Mouse (Mus musculus) mature B cell (primary cell): ENCODE data around the gene Lrsam1.

ENCODE experiments used
- in situ Hi-C: fragments of 300-500 bp; cut with MboI; formaldehyde crosslinking; loops from 2 replicates; pipeline ENCODE4 v1.14.3; 2019

The Lrsam1 gene

DNA sequence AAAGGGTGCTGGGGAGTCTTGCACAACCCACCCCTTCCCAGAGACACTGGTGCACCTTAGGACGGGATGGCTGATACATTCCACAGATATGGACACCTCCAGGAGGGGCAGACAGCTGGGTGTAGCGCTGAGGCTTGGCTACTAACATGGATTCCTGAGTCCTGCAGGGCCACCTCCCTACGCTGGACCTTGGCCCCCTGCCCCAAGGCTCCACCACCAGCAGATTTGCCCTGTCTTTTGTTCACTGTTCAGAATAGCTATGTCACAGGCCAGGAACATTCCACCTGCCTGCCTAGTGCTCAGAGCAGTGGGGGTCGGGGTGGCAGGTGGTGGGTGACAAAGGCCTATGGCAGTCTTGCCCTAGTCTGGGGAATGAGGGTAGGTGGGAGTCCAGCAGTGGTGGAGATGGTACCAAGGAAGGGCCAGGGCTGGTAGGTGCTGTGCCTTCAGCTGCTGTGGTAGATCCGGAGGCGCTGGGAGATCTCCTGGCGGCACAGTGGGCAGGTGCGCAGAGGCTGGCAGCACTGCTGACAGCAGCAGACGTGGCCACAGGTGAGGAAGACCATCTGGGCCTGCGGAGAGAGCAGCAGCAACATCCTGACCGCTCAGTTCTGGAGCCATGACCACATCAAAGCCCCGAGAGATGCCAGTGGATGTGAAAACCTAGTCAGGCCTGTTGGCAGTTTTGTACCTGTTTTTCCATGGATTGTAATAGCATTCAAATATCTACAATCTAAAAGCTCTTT lies 34.9 kb downstream of the Lrsam1 start:
- in situ Hi-C loops, result no loop called here

DNA sequence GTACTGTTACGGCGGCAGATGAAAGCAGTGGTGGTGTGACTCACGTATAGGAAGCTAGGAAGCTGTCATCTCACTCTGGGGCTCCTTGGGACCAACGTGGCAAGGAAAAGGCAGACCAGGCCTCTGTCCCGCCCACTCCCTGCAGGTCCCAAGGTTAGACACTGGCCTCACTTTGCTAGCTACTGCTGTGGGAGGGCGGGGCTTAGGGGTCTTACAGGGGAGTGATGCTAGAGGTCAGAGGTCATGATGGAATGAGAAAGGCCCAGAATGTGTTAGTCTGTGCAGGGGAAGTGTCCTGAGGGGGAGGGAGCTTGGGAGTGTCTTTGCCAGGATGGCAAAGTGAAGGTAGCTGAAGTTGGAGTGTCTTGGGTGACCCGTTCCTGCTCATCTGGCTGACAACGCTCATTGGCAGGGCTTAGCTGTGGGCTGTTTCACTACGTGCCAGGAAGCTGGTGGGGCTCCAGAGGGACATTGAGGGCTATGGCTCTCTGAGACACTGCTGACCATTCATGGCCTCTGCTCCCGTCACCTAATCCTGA lies 37.0 kb downstream of the Lrsam1 start:
- in situ Hi-C loops, result no loop called here

DNA sequence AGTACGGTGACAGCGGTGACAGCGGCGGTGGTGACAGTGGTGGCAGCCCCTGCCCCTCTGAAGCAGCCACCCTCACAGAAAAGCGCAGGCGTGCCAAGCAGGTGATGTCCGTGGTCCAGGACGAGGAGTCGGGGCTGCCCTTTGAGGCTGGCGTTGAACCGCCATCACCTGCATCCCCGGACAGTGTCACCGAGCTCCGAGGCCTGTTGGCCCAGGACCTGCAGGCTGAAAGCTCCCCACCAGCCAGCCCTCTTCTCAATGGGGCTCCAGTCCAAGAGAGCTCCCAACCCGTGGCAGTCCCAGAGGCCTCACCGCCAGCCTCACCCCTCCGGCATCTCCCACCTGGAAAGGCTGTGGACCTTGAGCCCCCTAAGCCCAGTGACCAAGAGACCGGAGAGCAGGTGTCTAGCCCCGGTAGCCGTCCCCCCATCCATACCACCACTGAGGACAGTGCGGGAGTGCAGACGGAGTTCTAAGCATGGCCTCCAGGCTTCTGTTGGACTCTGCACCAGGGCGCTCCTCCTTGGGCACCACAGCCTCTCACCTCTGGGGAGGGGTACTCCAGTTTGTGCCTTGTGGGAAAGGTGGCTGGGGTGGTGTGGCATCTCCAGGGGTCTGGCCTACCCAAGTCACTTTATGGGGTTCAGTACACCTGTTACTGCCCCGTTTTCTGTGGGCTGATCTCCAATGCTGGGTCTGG lies 37.7 kb downstream of the Lrsam1 start:
- in situ Hi-C loops, result no loop called here

DNA sequence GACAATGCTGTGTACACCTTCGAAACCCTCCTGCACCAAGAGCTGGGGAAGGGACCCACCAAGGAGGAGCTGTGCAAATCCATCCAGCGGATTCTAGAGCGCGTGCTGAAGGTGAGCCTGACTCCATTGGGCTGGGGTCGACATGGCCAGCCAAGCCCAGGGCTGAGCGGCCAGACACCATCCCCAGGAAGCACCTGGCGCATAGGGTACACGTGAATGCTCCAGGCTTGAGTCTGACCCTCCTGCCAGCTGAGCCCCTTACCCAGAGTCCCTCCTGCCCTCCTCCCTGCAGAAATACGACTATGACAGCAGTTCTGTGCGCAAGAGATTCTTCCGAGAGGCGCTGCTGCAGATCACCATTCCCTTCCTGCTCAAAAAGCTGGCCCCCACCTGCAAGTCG lies 38.9 kb downstream of the Lrsam1 start:
- in situ Hi-C loops, result no loop called here

DNA sequence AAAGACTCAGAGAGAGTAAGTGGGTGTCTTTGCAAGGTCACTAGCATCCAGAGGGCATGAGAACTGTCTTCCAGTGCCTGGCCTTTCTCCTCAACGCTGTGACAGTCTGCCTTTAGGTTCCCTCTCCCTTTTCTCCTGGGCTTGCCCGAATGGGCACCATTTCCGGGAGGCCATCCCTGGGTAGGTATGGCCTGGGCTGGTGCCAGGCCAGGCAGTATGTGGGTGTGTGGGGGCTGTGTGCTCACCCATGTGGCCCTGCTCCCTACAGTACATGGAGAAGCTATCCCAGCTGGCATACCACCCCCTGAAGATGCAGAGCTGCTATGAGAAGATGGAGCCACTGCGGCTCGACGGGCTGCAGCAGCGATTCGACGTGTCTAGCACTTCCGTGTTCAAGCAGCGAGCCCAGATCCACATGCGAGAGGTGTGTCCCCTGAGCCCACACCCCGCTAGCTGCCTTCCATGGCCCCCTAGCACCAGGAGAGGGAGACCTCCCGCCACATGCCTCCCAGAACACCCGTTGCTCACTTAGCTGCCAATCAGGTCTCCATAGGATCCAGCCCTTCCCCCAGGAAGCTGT lies 39.5 kb downstream of the Lrsam1 start:
- in situ Hi-C loops, result no loop called here

DNA sequence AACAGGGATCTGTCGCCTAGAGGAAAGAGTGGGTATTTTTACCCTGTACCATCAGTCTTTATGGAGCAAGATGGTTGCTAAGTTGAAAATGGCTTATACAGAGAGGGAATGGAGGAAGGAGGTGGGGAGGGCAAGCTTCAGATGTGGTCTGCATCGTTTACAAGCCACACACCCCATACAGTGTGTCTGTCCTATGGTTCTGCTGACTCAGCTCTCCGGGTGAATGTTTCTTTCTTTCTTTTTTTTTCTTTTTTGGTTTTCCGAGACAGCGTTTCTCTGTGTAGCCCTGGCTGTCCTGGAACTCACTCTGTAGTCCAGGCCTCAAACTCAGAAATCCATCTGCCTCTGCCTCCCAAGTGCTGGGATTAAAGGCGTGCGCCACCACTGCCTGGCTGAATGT lies 40.2 kb downstream of the Lrsam1 start:
- in situ Hi-C loops, result no loop called here

DNA sequence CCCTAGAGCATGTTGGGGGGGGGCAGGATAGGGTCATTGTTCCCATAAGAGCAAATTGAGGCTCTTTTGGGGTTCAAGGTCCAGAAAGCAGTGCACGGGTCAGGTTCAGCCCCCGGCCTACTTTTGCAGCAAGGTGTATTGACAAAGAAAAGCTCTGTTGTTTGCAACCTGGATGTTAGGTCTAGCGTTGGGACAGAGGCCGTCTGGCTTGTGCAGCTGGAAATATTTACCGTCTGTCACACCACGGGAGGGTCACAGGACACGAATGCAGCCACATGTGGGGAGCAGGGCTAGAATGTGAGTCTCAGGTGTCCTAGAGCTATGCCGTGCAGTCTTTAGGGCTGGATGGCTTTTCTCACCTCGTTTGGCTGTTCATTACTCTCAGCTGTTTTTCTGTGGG lies 43.0 kb downstream of the Lrsam1 start:
- in situ Hi-C loops, result no loop called here

DNA sequence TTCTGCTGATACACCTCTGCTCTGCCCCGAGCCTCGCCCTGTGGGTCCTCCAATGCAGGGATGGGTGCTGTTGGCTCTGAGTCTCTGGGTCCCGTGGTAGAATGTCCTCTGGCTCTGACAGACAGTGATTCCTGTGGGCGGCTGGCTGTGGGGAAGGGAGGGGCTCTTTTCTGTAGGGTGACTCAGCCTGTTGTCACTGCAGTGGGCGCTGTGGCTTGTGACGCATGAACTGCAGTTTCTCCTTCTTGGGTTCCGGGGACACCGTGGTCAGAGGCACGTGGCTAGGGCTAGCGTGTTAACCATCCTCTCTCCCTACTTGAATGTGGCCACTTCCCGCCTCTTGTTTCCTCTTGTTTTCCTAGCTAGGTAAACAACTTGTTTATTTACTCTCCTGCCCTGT lies 43.9 kb downstream of the Lrsam1 start:
- in situ Hi-C loops, result no loop called here

DNA sequence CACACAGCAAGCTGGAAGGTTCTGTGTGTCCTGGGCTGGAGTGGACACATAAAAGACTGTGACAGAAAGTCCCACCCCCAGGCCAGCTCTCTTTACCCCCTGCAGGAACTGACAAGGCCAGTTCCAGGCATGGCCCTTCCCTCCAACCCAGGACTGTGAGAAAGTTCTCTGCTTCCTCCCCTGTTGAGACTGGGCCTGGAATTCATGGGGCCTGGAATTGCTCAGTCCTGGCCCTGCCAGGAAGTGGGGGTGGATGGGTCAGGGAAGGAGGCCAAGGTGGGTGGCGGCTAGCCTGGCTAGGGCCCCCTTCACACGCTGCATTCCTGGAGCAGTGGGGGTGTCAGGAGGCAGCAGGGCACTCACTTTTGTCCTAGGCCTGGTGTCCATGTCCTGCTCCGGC lies 46.5 kb downstream of the Lrsam1 start:
- in situ Hi-C loops, result no loop called here

DNA sequence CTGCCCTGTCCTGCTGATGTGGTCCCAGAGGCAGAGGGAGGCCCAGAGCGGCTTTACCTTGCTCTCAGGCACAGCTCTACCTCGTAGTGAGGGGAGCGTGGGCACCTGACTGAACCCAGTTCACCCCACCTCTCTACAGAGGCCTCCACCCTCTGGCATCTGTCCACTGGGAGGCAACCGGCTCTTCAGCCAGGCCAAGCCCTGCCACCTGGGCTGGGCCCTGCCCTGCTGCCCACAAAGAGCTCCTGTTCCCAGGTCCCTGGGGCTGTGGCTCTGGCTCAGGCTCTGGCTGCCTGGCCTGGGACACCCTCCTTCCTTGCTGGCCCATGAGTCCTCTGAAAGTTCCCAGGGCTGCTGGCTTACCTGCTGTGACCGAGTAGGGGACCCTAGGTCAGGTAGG lies 47.1 kb downstream of the Lrsam1 start:
- in situ Hi-C loops, result no loop called here

DNA sequence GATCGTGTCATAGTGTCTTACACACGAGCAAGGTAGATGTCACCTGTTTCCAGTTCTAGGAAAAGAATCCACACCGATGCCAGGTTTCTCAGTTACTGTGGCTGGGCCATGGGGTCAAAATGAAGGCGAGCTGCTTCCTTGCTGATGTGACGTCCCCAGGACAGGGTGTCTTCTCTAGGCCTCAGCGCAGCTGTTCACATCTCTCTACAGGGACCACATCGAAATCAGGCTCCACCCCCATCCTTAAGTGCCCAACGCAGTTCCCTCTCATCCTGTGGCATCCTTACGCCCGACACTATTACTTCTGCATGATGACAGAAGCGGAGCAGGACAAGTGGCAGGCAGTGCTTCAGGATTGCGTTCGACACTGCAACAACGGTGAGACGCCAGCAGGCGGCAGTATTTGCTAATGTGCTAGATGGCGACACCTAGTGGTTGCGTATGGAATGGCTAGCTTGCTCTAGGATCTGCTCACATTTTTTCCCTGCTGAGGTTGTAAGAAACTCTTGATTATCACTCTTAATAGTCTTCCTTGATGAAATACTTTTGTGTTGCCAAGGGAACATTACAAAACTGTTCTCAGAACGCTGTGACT lies 49.1 kb downstream of the Lrsam1 start:
- in situ Hi-C loops, result no loop called here

DNA sequence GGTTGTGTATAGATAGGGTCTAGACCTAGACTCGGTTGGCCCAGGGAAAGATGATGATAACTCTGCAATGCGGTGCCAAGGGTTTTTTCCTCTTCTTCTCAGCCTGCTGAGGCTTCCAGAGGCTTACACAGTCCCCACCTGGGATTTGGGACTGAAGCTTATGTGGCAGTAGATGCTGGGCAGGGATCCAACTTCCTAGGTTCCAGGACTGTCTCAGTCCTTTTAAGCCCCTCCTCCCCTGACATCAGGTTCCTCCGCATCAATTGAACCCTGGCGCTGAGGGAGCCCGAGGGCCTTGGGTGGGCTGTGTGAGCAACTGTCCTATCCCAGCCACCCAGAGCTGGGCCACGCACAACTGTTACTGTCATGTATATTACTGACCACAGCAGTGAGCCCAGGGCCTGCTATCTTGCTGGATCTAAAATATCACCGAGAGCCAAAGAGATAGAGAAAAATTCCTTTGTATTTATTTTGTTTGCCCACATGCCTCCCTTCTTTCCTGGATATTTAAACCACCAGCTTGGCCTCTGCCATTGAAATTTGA lies 49.7 kb downstream of the Lrsam1 start:
- in situ Hi-C loops, result no loop called here

DNA sequence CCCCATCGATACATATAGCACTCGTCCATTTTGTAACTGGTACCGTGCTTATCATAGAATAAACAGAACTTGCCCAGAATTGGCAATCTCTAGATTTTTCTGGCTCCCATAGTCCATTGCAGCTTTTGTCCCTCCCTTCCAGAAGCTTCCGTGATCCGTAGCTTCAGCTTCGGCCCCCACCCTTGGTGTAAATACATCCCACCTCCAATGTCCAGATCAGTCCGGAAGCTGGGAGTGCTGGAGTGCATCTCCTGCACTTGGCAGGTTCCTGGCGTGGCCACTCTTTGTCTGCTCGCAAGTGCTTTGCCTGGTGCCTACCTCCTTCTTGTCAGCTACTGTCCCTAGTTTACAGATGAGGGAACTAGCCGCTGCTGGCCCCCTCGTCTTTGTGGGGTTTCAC lies 52.6 kb downstream of the Lrsam1 start:
- in situ Hi-C loops, result no loop called here

DNA sequence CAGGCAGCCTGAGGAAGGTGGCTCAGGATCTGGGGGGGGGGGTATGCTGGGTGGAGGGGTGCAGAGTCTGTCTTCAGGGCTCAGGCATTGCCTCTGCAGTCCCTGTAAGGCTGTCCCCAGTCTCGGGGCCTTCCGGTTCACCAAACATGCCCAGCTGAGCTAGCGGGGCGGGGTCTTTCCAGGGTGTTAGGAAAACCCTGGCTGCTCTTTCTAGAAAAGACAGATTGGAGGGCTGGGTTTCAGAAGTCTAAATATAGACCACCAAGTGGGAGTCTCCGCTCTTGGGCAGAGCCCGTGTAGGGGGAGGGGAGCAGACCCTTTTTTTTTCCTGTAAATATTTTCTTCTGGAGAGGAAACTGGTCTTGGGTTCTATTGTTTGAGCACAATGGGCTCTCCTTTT lies 53.1 kb downstream of the Lrsam1 start:
- in situ Hi-C loops, result no loop called here

DNA sequence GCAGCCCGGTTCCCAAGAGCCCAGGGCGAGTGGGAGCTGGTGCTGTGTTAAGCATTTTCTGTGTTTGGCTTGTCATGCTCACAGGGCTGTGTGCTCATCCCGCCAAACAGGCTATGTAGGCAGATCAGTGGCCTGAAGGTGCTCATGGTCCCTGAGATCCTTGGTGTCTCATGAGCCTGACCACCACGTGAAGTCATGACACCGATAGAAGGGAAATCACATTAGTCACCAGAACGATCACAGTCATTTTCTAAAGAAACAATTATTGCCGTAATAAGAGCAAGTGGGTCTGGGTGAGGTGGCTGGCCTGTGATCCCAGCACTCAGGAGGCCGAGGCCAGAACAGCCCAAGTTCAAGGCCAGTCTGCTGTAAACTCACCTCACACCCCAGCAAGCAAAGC lies 54.0 kb downstream of the Lrsam1 start:
- in situ Hi-C loops, result no loop called here

DNA sequence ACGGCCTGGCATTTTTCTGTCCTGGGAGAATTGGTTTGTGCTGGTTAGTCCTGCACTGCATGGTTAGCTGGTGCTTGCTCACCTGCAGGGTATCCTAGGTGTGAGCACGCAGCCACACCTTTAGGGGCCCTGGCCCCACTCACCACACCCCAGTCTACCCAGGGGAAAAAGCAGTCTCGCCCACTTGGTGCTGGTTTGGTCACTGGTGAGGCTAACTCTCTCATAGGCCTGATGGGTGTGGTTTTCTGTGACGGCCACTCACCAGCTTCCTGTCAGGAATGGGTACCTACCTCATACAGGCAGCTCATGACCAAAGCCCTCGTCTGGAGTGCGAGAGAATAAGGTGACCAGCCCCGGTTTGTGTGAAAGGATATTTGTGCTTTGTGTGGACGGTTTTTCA lies 56.1 kb downstream of the Lrsam1 start:
- in situ Hi-C loops, result no loop called here

DNA sequence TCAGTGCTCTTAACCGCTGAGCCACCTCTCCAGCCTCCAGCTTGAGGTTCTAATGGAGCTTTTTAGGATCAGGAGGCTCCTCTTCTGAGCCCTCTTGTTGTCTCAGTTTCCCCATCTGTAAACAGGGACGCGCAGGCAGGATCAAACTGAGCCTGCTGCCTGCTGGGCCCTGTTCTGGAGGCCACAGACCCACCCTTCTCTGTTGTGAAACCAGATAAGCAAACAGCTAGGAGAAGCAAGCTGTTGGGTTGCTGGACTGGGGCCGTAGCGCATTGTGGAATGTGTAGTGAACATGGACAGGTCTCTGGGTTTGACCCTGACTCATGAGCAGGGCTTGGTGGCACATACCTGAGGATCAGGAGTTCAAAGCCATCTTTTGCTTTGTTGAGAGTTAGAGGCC lies 56.8 kb downstream of the Lrsam1 start:
- in situ Hi-C loops, result no loop called here

DNA sequence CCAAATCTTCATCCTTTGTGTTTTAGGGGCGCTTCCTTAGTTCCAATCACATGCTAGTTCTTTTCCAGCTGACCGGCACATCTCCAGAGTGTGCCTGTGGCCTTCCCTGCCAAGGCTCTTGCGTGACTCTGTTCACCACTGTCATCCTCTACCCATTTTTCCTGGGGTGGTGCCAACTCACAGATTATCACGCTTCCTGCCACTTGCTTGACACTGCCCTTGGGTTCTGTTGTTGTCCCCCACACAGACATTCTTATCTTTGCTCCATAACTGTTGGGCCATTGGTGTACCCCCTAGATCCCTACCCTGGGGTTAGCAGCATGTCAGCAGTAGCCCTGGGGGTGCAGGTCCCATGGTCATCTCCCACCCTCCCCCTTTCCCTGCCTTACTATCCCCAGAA lies 57.9 kb downstream of the Lrsam1 start:
- in situ Hi-C loops, result no loop called here

DNA sequence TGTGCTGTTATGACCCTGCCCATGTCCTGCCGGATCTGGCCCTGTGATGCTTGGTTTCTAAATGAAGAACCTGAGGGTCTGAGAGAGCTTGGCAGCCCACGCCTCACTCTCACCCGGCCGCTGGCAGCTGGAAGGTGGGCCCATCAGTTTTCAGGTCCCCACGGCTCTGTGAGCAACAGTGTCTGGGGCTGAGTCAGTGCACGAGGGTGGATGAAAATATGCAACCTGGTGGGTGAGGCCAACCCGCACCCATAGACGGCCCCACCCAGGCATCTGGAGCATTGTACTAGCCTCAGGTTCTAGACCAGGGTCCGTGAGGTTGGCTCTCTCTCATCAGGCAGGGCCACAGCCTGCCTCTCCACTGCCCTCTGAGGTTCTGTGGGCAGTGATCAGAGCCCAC lies 59.3 kb downstream of the Lrsam1 start:
- in situ Hi-C loops, result no loop called here

DNA sequence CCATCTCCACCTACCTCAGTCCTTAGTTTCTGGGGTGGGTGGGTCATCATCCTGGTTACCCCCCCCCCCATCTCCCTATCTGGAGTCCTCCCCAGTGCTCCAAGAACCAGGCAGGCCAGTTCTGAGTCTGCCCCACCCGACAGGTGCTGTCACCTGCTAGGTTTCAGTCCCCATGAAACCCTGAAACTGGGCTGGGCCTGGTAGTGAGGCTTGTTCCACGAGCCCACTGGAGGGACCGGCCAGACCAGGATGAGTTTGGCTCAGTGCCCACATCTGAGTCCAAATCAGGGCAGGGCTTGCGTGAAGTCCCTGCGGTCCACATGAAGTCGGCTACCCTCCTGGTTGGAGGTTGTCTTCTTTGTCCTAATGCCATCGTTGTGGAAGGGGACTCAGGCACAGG lies 62.4 kb downstream of the Lrsam1 start:
- in situ Hi-C loops, result no loop called here

DNA sequence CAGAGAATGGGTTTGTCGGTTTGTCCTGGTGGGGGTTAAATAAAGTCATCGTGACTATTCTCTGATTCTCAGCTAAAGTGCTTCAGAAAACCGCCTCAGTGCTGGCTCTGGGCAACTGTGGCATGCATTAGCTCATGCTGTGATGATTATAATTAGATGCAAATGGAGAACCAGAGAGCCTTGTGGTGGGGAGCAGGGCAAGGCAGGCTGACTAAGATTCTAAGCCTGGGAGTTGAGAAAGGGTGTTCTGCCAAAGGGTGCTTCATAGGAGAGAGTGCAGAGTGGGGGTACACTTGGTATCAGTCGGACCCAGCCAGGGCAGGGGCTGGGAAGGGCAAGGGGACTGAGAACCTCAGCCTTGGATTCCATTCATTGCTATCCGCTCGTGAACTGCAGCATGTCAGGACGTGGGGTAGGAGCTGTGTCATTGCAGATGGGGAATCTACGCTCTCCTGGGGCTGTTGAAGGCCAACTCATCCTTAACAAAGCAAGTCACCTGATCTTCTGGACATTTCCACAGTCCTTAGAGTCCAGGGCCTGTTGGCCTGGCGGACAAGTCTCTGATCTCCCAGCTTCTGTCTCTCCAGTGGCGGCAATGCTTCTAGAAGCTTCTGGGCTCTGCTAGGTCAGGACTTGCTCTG lies 64.8 kb downstream of the Lrsam1 start:
- in situ Hi-C loops, result no loop called here

DNA sequence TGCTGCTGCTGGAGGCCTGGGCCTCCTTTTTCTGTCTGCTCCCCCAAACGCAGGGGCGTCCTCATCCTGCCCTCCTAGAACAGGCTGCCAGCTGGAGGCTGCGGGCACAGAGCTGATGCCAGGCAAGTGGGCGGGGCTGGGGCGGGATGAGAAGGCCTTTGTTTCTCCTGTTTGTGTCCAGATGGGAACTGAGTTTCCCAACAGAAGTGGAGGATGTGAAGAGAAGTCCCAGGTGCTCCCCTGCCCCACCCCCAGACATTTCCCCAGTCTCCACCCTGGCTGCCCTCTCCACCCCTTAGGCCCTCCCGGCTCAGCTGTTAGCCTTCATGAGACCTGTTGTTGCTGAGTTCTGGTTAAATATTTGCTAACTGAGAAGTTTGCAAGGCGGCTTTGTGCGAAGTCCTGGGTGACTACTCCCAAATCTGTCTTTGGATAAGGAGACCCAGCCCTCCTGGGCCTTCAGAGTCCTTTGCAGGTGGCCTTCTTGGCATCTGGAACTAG lies 65.8 kb downstream of the Lrsam1 start:
- in situ Hi-C loops, result no loop called here
